Mouse (Mus musculus) retina, adult 2 months (tissue): ENCODE measurements around the gene Eme1.

Experiments used
- DNase-seq: peaks from one replicate; pipeline ENCODE4 v3.0.0-alpha.2; 2012; ENCODE audit warnings: low read depth, low spot score

The Eme1 gene

GRCm38 (mm10) chr11:94646457-94646856 is 7.3 kb downstream of the Eme1 start:
- no peak for DNase-seq

- DNase-seq: no peak
Observed at GRCm38 (mm10) chr11:94644461-94645219, 9.1 kb downstream of the Eme1 start.

- no peak for DNase-seq
Observed at GRCm38 (mm10) chr11:94634431-94634830, 19.3 kb downstream of the Eme1 start.

GRCm38 (mm10) chr11:94632988-94633387 is 20.8 kb downstream of the Eme1 start:
- no peak for DNase-seq

- no peak for DNase-seq
Observed at GRCm38 (mm10) chr11:94631969-94632368, 21.8 kb downstream of the Eme1 start.

GRCm38 (mm10) chr11:94630199-94631011 is 23.4 kb downstream of the Eme1 start:
- no peak for DNase-seq

GRCm38 (mm10) chr11:94629884-94630198 is 23.9 kb downstream of the Eme1 start:
- no peak for DNase-seq

- peak; percentile 75 for DNase-seq
Observed at GRCm38 (mm10) chr11:94629199-94629883, 24.4 kb downstream of the Eme1 start, which contains the start of gene Lrrc59. Gene Lrrc59, plus strand, starts transcription at chr11:94629767.

GRCm38 (mm10) chr11:94622162-94622561 is 31.6 kb downstream of the Eme1 start:
- no peak for DNase-seq

GRCm38 (mm10) chr11:94621458-94621852 is 32.3 kb downstream of the Eme1 start:
- DNase-seq: no peak

GRCm38 (mm10) chr11:94620766-94621457 is 32.9 kb downstream of the Eme1 start:
- DNase-seq: no peak

- DNase-seq: no peak
Observed at GRCm38 (mm10) chr11:94617646-94618045, 36.1 kb downstream of the Eme1 start.

- DNase-seq: peak; percentile 23
Observed at GRCm38 (mm10) chr11:94615494-94615893, 38.3 kb downstream of the Eme1 start.

GRCm38 (mm10) chr11:94614603-94615002 is 39.2 kb downstream of the Eme1 start:
- DNase-seq: no peak

GRCm38 (mm10) chr11:94610744-94611740 is 42.7 kb downstream of the Eme1 start:
- no peak for DNase-seq

GRCm38 (mm10) chr11:94602356-94602955 is 51.3 kb downstream of the Eme1 start:
- DNase-seq: no peak

GRCm38 (mm10) chr11:94601321-94602281 is 52.2 kb downstream of the Eme1 start, which contains the start of gene Acsf2:
Gene Acsf2, minus strand, starts transcription at chr11:94601871.
- no peak for DNase-seq

- no peak for DNase-seq
Observed at GRCm38 (mm10) chr11:94600447-94600846, 53.3 kb downstream of the Eme1 start.
